Mouse (Mus musculus): ENCODE data around the gene Cdc42ep2.
A peak's percentile ranks its signal among the peaks of the same experiment; 100 is the strongest.
"Not testable (repeated sequence)": the region's sequence is repeated elsewhere in the genome, so short reads cannot be mapped to it uniquely, and the experiment has no call there.

Cdc42ep2 gene

GRCm38 (mm10) chr19:5912103-5913006 is 12.3 kb downstream of the Cdc42ep2 start:
- DNase-seq (ENCODE audit: low spot score) = peak; percentile 98

GRCm38 (mm10) chr19:5911430-5912102 is 13.1 kb downstream of the Cdc42ep2 start:
- peak; percentile 57 for DNase-seq (ENCODE audit: low spot score)

- peak; percentile 54 for DNase-seq (ENCODE audit: low spot score)
Observed at GRCm38 (mm10) chr19:5910221-5910620, 14.4 kb downstream of the Cdc42ep2 start.

GRCm38 (mm10) chr19:5907275-5907674 is 17.3 kb downstream of the Cdc42ep2 start:
- DNase-seq (ENCODE audit: low spot score) = no peak

GRCm38 (mm10) chr19:5894002-5894678 is 30.5 kb downstream of the Cdc42ep2 start, which contains the start of gene Tigd3:
Gene Tigd3 (minus strand): TSS chr19:5894149.
- peak; percentile 89 for DNase-seq (ENCODE audit: low spot score)

GRCm38 (mm10) chr19:5893282-5894001 is 31.2 kb downstream of the Cdc42ep2 start:
- no peak for DNase-seq (ENCODE audit: low spot score)

GRCm38 (mm10) chr19:5892735-5893134 is 31.9 kb downstream of the Cdc42ep2 start:
- DNase-seq (ENCODE audit: low spot score) = no peak

GRCm38 (mm10) chr19:5892262-5892661 is 32.4 kb downstream of the Cdc42ep2 start:
- DNase-seq (ENCODE audit: low spot score) = no peak

GRCm38 (mm10) chr19:5891521-5892258 is 32.9 kb downstream of the Cdc42ep2 start:
- DNase-seq (ENCODE audit: low spot score) = no peak

GRCm38 (mm10) chr19:5889211-5889610 is 35.4 kb downstream of the Cdc42ep2 start:
- no peak for DNase-seq (ENCODE audit: low spot score)

- no peak for DNase-seq (ENCODE audit: low spot score)
Observed at GRCm38 (mm10) chr19:5887234-5887815, 37.3 kb downstream of the Cdc42ep2 start.

- no peak for DNase-seq (ENCODE audit: low spot score)
Observed at GRCm38 (mm10) chr19:5885838-5886237, 38.8 kb downstream of the Cdc42ep2 start.

- DNase-seq (ENCODE audit: low spot score) = no peak
Observed at GRCm38 (mm10) chr19:5883935-5884334, 40.7 kb downstream of the Cdc42ep2 start.

GRCm38 (mm10) chr19:5882079-5882478 is 42.5 kb downstream of the Cdc42ep2 start:
- not testable (repeated sequence) for DNase-seq (ENCODE audit: low spot score)

- no peak for DNase-seq (ENCODE audit: low spot score)
Observed at GRCm38 (mm10) chr19:5881155-5881554, 43.5 kb downstream of the Cdc42ep2 start.

- no peak for DNase-seq (ENCODE audit: low spot score)
Observed at GRCm38 (mm10) chr19:5879735-5880134, 44.9 kb downstream of the Cdc42ep2 start.

GRCm38 (mm10) chr19:5878916-5879315 is 45.7 kb downstream of the Cdc42ep2 start:
- no peak for DNase-seq (ENCODE audit: low spot score)

- DNase-seq (ENCODE audit: low spot score) = peak; percentile 46
Observed at GRCm38 (mm10) chr19:5878362-5878722, 46.3 kb downstream of the Cdc42ep2 start.

GRCm38 (mm10) chr19:5877618-5878361 is 46.8 kb downstream of the Cdc42ep2 start, which contains the start of gene Slc25a45:
Gene Slc25a45 (plus strand): TSS chr19:5877808.
- DNase-seq (ENCODE audit: low spot score) = peak; percentile 82

GRCm38 (mm10) chr19:5874969-5875480 is 49.6 kb downstream of the Cdc42ep2 start, which contains the start of gene Frmd8:
Gene Frmd8 (minus strand): TSS chr19:5875274.
- DNase-seq (ENCODE audit: low spot score) = peak; percentile 92

Data from MN1 (cell line).